In the genomic region with DNA sequence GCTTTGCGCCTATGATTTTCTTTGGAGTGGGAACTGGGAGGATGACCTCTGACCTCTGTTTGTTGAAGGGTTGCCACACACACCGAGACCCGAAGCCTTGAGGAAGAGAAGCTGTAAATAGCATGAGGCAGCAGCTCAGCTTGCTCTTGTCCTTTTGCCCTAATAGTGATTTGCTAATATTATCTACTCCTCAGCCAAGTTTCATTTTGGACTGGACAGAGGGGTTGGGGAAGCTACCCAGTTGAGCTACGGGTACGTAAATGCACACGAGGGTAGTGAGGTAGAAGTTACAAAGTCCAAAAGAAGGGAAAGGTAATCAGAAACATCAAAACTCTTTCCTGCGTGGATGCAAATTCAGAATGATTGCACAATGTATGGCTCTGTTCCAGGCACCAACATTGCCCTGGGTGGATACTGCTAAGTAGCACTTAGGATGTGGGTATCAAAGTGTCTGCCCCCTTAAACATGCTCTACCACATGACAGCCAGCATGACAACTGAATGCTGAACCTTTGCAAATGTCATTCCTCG, we compare ENCODE assay signal across 14 mouse cellular contexts. TPM values are rescaled to one million over a fixed set of nuclear protein-coding genes. Genes with fewer than 3 reads are reported as not detected.
A peak's percentile ranks its signal among the peaks of the same experiment; 100 is the strongest.
DNase-seq lines count a peak whose midpoint lies in the region; ATAC-seq and TF ChIP-seq lines count a peak whose summit lies in the region.
"Had no signal": no experiment of that assay in that cellular context is flagged by ENCODE, and none has a peak within 500 bp of the region (broad histone marks: within the 10 kb centered on the region; RNA-seq: fewer than 3 reads in every experiment).

No protein-coding gene starts in this region.

- TF ChIP-seq POLR2A in liver, adult 2 months (IDR thresholded peaks at IDR 0.05; ENCODE audit: extremely low read depth, insufficient read depth, low read length), result no peak
- no peak for TF ChIP-seq POLR2A in lung, adult 2 months (IDR thresholded peaks at IDR 0.05; ENCODE audit: borderline replicate concordance, extremely low read depth, low read depth, low read length)

- peaks cover 24% of the 10 kb centered on the region for H3K4me1 ChIP-seq in liver, adult 2 months (ENCODE audit: control insufficient read depth, insufficient read depth, low read length)
- H3K4me1 ChIP-seq in lung, adult 2 months (ENCODE audit: control insufficient read depth, insufficient read depth, low read length), result no peaks in the 10 kb centered on the region; the same call in 1 of the 2 replicates
- H3K4me1 ChIP-seq: limb, embryonic 15.5 days; midbrain, embryonic 13.5 days; neural tube, embryonic 12.5 days had no signal

- ATAC-seq in inflammation-experienced regulatory T-cells, adult 6 months, result no peak
- no peak for ATAC-seq in frontal cortex, adult (ENCODE audit: low TSS enrichment)
- ATAC-seq: midbrain, embryonic 13.5 days had no signal

- no peaks in the 10 kb centered on the region for H3K27me3 ChIP-seq in liver, adult 2 months (ENCODE audit: control insufficient read depth, insufficient read depth, low read length)
- H3K27me3 ChIP-seq: limb, embryonic 15.5 days; midbrain, embryonic 13.5 days; neural tube, embryonic 12.5 days had no signal

- no peaks in the 10 kb centered on the region for H3K79me2 ChIP-seq in liver, adult 2 months (ENCODE audit: control insufficient read depth, insufficient read depth, low read length)

- 13% methylated on average over 8 of the region's 8 CpGs for WGBS in liver, adult 2 months
- 46% methylated on average over 8 of the region's 8 CpGs for WGBS in lung, adult 2 months

- intact Hi-C loops in heart, postnatal 14 days (cut with DNase I), result no loop called here

- no peak overlapping the region for H3K9ac ChIP-seq in liver, adult 2 months (ENCODE audit: low read depth, low read length)
- H3K9ac ChIP-seq: limb, embryonic 15.5 days; midbrain, embryonic 13.5 days; neural tube, embryonic 12.5 days had no signal

- no peak for TF ChIP-seq CTCF in liver, adult 2 months (IDR thresholded peaks at IDR 0.05; ENCODE audit: low read depth, low read length)
- TF ChIP-seq CTCF in lung, adult 2 months (IDR thresholded peaks at IDR 0.05; ENCODE audit: insufficient read depth, low read length), result no peak

- peak; percentile 89 for DNase-seq in heart, adult 11 months
- no peak for DNase-seq in heart, postnatal 14 days
- peak; percentile 100 for DNase-seq in liver, adult 2 months (ENCODE audit: extremely low read depth, low read depth, low spot score)
- no peak for DNase-seq in liver
- peak; percentile 12 for DNase-seq in lung, adult 2 months
- no peak for DNase-seq in thymus, postnatal 25 days
- DNase-seq: cerebellum, postnatal 10 days had no signal

- no peak overlapping the region for H3K4me3 ChIP-seq in liver, adult 2 months (ENCODE audit: insufficient read depth, low read depth, low read length)
- no peak overlapping the region for H3K4me3 ChIP-seq in lung, adult 2 months (replicated peaks; ENCODE audit: extremely low read depth, low read depth, low read length)
- H3K4me3 ChIP-seq: left cerebral cortex, adult 2 months; limb, embryonic 15.5 days; midbrain, embryonic 13.5 days; neural tube, embryonic 12.5 days had no signal

- H3K36me3 ChIP-seq in liver, adult 2 months (ENCODE audit: control insufficient read depth, insufficient read depth, low read length), result no peaks in the 10 kb centered on the region
- H3K36me3 ChIP-seq: limb, embryonic 15.5 days; midbrain, embryonic 13.5 days; neural tube, embryonic 12.5 days had no signal

- H3K27ac ChIP-seq in liver, adult 2 months (replicated peaks; ENCODE audit: insufficient read depth, low read depth, low read length), result peak overlapping the region; percentile 65
- H3K27ac ChIP-seq: left cerebral cortex, adult 2 months; limb, embryonic 15.5 days; midbrain, embryonic 13.5 days; neural tube, embryonic 12.5 days had no signal

RNA-seq across cellular contexts. Expression of a gene that starts 48.9 kb away (rescaled TPM):
- total RNA-seq in heart, postnatal 14 days (2021), result not detected
- not detected in 2 replicates for total RNA-seq in liver, adult 2 months (2014; rRNA removed)
- polyA plus RNA-seq in liver, adult 2 months (2012; rRNA removed), result 0.05 TPM in 1 of 2 replicates, not detected in the other
- polyA plus RNA-seq in lung, adult 2 months (2012; rRNA removed), result 0.04 TPM in 1 of 2 replicates, not detected in the other
- polyA plus RNA-seq in inflammation-experienced regulatory T-cells, adult 6 months (2017; shearing (Covaris generic)), result not detected
- total RNA-seq: left cerebral cortex, adult 2 months had no signal
- polyA plus RNA-seq: large intestine, adult 2 months had no signal

Comparison
In these comparisons a context has a peak if more than half of its experiments do, and no peak if none do; other contexts are left out.
1. DNase-seq: peak in heart, adult 11 months (single experiment), liver, adult 2 months (single experiment) and lung, adult 2 months (single experiment); none in heart, postnatal 14 days (0 of 2), liver (single experiment) and thymus, postnatal 25 days (single experiment).